Mouse (Mus musculus) left cerebral cortex, adult 2 months (tissue): Measurements from ENCODE around the gene Wbp4. TPM values are rescaled to one million over a fixed set of nuclear protein-coding genes. Genes with fewer than 3 reads are reported as not detected.
"Not testable (repeated sequence)": the region's sequence is repeated elsewhere in the genome, so short reads cannot be mapped to it uniquely, and the experiment has no call there.

Experiments used
- DNase-seq, 2 experiments: peaks; one replicate each; pipeline ENCODE4 v3.0.0; 2021 to 2022; ENCODE audit warnings: low spot score in 2 of 2, mixed read lengths in 1 of 2; ENCODE audit errors: extremely low spot score in 1 of 2
- H3K27ac ChIP-seq: fragments of 200-600 bp; 2 replicates; pipeline ENCODE4 v1.8.1; 2022
- H3K4me3 ChIP-seq: fragments of 200-600 bp; 2 replicates; pipeline ENCODE4 v1.8.1; 2022
- CTCF ChIP-seq: fragments of 200-600 bp; IDR thresholded peaks from 2 replicates; pipeline ENCODE4 v1.8.1; 2022; ENCODE audit warnings: antibody characterized with exemption, mild to moderate bottlenecking, moderate library complexity
- intact Hi-C: fragments of 180-260 bp; cut with DNase I; formaldehyde crosslinking; loops from one replicate; pipeline ENCODE4 v1.15.1; 2025
- total RNA-seq, 2 experiments: library from RNA; stranded (reverse); gene quantifications; 2 replicates each; pipeline ENCODE4 v1.2.3; 2021

The Wbp4 gene
- total RNA-seq, 2 experiments from 2014 or later, result 47.7 to 52.0 TPM

- no peak overlapping the region for H3K4me3 ChIP-seq
- intact Hi-C loops, result loop anchor here (2.0 kb wide), 1 partner anchor 14 kb away; no protein-coding TSS in a partner anchor
- TF ChIP-seq CTCF, result no peak
- DNase-seq, result no peak
- H3K27ac ChIP-seq, result no peak overlapping the region
These were observed 36.7 kb downstream of the Wbp4 start for GRCm38 (mm10) chr14:79444601-79445000.

GRCm38 (mm10) chr14:79441441-79441840 lies 39.9 kb downstream of the Wbp4 start:
- intact Hi-C loops, result no loop called here
- no peak overlapping the region for H3K27ac ChIP-seq

GRCm38 (mm10) chr14:79440655-79441054 lies 40.7 kb downstream of the Wbp4 start:
- no peak for DNase-seq

More at GRCm38 (mm10) chr14:79441441-79441840, 39.9 kb downstream of the Wbp4 start:
- DNase-seq, result no peak
- no peak overlapping the region for H3K4me3 ChIP-seq
- no peak for TF ChIP-seq CTCF

GRCm38 (mm10) chr14:79434068-79434467 lies 47.3 kb downstream of the Wbp4 start:
- TF ChIP-seq CTCF, result no peak
- intact Hi-C loops, result no loop called here

More at GRCm38 (mm10) chr14:79440655-79441054, 40.7 kb downstream of the Wbp4 start:
- no peak overlapping the region for H3K4me3 ChIP-seq
- intact Hi-C loops, result no loop called here
- no peak for TF ChIP-seq CTCF
- H3K27ac ChIP-seq, result no peak overlapping the region

GRCm38 (mm10) chr14:79426730-79427365 lies 54.5 kb downstream of the Wbp4 start:
- H3K4me3 ChIP-seq, result peak overlapping the region; percentile 55
- not testable (repeated sequence) for H3K27ac ChIP-seq, DNase-seq
- intact Hi-C loops, result loop anchor here (2.0 kb wide), 1 partner anchor 24 kb away; the partner anchor contains the start of gene Kbtbd6

More at GRCm38 (mm10) chr14:79434068-79434467, 47.3 kb downstream of the Wbp4 start:
- Histone ChIP-seq H3K27ac (no peak overlapping the region), H3K4me3 (no peak overlapping the region)
- no peak for DNase-seq

GRCm38 (mm10) chr14:79425979-79426729 lies 55.2 kb downstream of the Wbp4 start, which contains the start of gene Kbtbd7:
Kbtbd7 (plus strand) TSS chr14:79426511.
- DNase-seq, result peak; percentile 87 to 93
- Histone ChIP-seq H3K27ac (peak within 1 kb of the TSS; percentile 83), H3K4me3 (peak within 1 kb of the TSS; percentile 55)
- no peak for TF ChIP-seq CTCF
- intact Hi-C loops, result loop anchor here (2.0 kb wide), 1 partner anchor 25 kb away; the partner anchor contains the start of gene Kbtbd6

GRCm38 (mm10) chr14:79420083-79420685 lies 61.1 kb downstream of the Wbp4 start:
- TF ChIP-seq CTCF, result no peak
- DNase-seq, result no peak
- Histone ChIP-seq H3K4me3 (no peak overlapping the region), H3K27ac (no peak overlapping the region)
- intact Hi-C loops, result loop anchor here (2.0 kb wide), 1 partner anchor 45 kb away; no protein-coding TSS in a partner anchor

GRCm38 (mm10) chr14:79413121-79413520 lies 68.2 kb downstream of the Wbp4 start:
- Histone ChIP-seq H3K4me3 (no peak overlapping the region), H3K27ac (no peak overlapping the region)
- DNase-seq, result no peak
- intact Hi-C loops, result no loop called here
- TF ChIP-seq CTCF, result no peak

GRCm38 (mm10) chr14:79410662-79411061 lies 70.7 kb downstream of the Wbp4 start:
- H3K4me3 ChIP-seq, result no peak overlapping the region
- intact Hi-C loops, result no loop called here
- H3K27ac ChIP-seq, result no peak overlapping the region
- TF ChIP-seq CTCF, result no peak
- no peak for DNase-seq

Other genes with a start within 250 kb of the Wbp4 start
- not detected for gene Zfp957, start 234.2 kb downstream of the Wbp4 start, total RNA-seq
- gene Rgcc, start 179.9 kb downstream of the Wbp4 start, total RNA-seq, result 10 to 100 TPM; 33.6 to 44.5 TPM
- gene Naa16, start 90.7 kb downstream of the Wbp4 start, total RNA-seq, result 10 to 100 TPM; 12.4 to 15.9 TPM
- 1 to 10 TPM; 5.0 to 6.7 TPM for gene Mtrf1, start 83.7 kb downstream of the Wbp4 start, total RNA-seq
- 10 to 100 TPM; 38.2 to 38.8 TPM for gene Kbtbd7, start 55.0 kb downstream of the Wbp4 start, total RNA-seq
- 1 to 10 TPM in 1 of 2 experiments, under 1 TPM in 1; 0.72 to 1.2 TPM for gene Kbtbd6, start 29.7 kb downstream of the Wbp4 start, total RNA-seq
- 1 to 10 TPM; 4.1 to 4.6 TPM for gene Elf1, start 326 bp downstream of the Wbp4 start, total RNA-seq
- gene Sugt1, start 106.2 kb upstream of the Wbp4 start, total RNA-seq, result 10 to 100 TPM; 83.6 to 88.8 TPM
- gene Cnmd, start 180.7 kb upstream of the Wbp4 start, total RNA-seq, result 1 to 10 TPM in 1 of 2 experiments, under 1 TPM in 1; 0.59 to 1.5 TPM